Mouse (Mus musculus) hindlimb bud, embryonic 11.5 days (tissue): ENCODE measurements around the gene Dok4.
"Not testable (repeated sequence)": the region's sequence is repeated elsewhere in the genome, so short reads cannot be mapped to it uniquely, and the experiment has no call there.

ENCODE experiments used
- DNase-seq: peaks from one replicate; pipeline ENCODE4 v3.0.0-alpha.2; 2012; ENCODE audit warnings: low read depth, low spot score; ENCODE audit errors: extremely low spot score

The Dok4 gene

DNA sequence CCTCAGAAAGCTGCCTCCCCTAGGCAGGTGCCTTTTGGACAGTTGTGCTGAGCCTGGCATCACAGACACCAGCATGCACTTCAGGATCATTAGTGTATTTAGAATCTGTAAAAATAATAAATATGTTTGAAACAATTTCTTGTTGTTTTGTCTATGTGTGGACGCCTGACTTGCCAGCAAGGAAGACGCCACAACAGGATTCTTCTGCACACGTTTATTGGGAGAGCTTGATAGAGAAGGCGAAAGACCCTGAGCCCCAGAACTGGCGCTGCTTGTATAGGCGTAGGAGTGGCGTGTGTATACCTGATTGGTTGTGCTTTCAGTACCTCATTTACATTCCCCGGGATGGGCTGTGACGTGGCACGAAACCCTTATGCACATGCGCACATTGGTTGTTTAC lies 21.4 kb downstream of the Dok4 start:
- DNase-seq: not testable (repeated sequence)

DNA sequence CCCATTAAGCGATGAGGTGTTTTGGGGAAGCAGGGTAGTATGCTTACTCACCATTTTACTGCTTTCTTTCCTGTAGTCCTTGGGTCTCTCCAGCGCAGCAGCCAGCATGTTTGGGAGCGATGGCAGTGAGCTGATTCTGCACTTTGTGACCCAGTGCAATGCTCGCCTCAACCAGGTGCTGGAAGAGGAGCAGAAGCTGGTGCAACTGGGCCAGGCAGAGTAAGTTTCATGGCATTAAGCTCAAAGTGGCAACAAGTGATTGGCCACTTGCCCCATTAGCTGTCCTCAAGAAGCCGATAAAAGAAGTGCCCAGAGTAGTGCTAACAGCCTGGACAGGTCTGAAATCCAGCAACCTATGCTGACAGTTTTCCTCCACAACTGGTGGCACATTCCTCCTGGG lies 26.1 kb downstream of the Dok4 start:
- DNase-seq: no peak

- no peak for DNase-seq
Observed at GRCm38 (mm10) chr8:94841183-94841582, 34.9 kb downstream of the Dok4 start.

- no peak for DNase-seq
Observed at GRCm38 (mm10) chr8:94838600-94838999, 37.5 kb downstream of the Dok4 start.

- peak; percentile 88 for DNase-seq
Observed at GRCm38 (mm10) chr8:94837662-94838574, 38.2 kb downstream of the Dok4 start, which contains the start of the genes Coq9 and Ciapin1. Gene Coq9 (plus strand): TSS chr8:94838321. Gene Ciapin1 (minus strand): TSS chr8:94838358.

GRCm38 (mm10) chr8:94836456-94837240 lies 39.5 kb downstream of the Dok4 start:
- DNase-seq: no peak

DNA sequence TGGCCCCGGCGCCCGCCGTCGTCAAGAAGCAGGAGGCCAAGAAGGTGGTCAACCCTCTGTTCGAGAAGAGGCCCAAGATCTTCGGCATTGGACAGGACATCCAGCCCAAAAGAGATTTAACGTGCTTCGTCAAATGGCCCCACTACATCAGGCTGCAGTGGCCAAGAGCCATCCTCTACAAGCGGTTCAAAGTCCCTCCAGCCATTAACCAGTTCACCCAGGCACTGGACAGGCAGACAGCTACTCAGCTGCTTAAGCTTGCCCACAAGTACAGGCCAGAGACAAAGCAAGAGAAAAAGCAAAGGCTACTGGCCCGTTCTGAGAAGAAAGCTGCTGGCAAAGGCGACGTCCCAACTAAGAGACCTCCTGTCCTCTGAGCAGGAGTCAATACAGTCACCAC lies 40.4 kb downstream of the Dok4 start:
- DNase-seq: not testable (repeated sequence)

DNA sequence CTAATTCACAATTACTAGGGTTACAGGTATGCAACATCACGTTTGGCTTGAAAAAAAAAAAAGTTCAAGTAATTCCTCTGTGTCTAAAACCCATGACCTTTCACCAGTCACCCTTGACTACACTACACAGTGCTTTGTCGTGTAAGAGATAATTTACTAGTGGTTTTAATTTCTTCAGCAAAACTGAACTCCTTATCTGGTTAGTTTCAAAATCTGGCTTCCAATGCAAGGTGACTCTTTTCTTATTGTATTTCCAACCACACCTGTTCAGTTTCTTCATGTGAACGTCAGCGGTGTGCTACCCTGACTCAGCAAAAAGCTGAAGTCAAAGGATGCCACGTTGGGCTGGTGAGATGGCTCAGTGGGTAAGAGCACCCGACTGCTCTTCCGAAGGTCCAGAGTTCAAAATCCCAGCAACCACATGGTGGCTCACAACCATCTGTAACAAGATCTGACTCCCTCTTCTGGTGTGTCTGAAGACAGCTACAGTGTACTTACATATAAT lies 42.2 kb downstream of the Dok4 start:
- not testable (repeated sequence) for DNase-seq

GRCm38 (mm10) chr8:94828284-94828683 lies 47.8 kb downstream of the Dok4 start:
- DNase-seq: no peak

DNA sequence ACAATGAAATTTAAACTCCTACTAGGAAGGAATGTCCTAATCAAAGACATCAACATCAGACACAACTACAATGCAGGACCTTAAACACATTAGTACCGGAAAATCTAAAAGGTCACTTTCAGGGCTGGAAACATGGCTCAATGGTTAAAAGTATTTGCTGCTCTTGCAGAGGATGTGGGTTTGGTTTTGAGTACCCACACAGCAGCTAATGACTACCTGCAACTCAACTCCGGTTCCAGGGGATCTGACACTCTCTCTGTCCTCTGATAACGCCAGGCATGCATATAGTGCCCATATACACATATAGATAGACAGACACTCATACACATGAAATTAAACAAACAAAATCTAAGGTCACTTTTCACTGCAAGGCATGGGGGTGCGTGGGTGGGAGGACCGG lies 49.9 kb downstream of the Dok4 start:
- DNase-seq: no peak

DNA sequence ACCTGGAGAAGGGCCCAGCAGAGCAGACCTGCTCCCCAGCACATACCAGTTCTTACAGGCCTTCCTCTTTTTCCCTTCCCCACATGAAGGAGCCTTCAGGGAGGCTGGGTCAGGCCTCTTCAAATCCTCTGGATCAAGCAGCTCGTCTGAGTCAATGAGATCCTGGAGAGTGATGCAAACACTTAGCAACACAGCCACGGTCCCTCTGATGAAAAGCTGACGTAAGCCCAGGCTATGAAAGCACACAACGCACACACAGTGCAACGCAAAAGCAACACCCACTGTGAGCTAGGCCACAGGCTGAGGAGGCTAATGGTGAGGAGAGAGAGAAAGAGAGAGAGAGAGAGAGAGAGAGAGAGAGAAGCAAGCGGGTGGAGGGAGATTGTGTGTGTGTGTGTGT lies 51.0 kb downstream of the Dok4 start:
- no peak for DNase-seq

DNA sequence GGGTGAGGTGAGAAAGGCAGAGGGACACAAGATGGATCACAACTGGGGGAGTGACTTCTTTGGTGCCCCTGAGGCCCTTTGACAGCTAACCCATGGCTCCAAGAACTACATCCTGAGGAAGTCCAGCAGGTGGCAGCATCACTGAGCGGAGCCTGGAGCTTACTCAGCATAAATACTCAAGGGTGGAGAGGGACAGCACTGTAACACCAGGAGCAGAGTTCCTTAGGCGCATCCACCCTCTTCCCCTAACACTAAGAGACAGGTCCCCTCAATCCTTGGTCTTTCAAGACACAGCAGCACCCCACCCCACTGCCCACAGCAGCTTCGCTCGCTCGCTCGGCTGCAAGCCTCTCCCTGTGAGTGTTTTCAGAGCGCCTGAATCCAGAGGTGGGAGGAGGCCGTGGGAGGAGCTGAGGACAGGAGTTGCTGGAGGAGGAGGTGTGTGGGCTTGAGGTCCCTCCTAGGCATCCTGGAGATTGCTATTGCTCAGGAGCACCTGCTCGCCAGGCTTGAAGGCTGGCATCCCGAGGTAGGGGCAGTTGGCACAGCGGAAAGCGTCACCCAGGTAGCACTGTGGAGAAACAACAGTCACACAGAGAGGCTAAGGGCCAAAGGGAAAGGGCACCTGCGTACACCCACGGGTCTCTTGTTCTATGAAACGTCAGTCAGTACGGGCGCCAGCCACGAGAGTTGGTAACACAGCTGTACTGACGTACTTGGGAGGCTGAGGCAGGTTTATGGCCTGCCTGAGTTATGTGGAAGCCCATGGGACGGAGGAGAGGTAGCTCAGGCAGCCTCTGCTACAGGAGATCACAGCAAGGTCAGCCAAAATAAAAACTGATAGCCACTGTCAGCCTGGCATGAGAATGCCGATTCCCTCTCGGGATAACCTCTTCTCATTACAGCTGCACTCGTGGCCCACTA lies 53.2 kb downstream of the Dok4 start:
- DNase-seq: no peak

GRCm38 (mm10) chr8:94821381-94821780 lies 54.7 kb downstream of the Dok4 start:
- no peak for DNase-seq

DNA sequence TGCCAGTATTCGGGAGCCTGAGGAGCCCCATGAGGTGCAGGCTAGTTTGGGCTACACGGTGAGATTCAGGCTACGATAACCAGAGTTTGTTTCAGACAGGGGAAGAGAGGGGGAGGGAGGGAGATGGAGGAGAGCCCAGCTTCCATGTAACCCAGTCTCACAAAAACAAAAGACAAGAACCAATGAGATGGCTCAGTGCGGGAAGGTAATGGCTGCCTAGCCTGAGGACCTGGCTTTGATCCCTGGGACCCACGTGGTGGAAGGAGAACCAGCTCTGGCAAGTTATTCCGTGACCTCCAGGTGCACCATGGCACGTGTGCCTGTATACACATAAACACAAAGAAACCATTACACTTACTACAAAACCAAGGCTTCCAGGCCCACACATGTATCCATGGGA lies 55.6 kb downstream of the Dok4 start:
- no peak for DNase-seq

DNA sequence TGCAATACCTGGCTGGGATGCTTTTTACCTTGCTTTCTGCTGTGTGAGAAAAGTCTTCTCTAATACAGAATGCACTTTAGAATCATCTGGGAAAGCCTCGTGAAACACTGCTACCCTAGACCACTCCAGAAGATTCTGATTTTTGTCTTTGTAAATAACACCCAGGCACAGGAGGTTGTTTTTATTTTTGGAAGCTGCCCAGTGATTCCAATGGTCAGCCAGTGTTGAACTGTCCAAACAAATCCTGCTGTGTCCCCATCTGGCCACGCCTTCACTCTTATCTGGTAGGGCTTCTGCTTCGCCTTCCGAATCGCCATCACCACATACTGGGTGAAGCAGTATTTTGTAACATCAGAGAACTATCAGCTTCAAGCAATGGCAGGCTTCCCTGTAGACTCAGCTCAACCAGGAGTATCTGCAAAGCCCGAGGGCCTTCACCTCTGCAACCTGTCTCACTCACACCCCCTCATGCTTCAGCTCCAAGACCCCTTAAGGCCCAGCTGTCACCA lies 56.4 kb downstream of the Dok4 start:
- no peak for DNase-seq

GRCm38 (mm10) chr8:94817933-94818332 lies 58.2 kb downstream of the Dok4 start:
- DNase-seq: no peak

GRCm38 (mm10) chr8:94814556-94814955 lies 61.6 kb downstream of the Dok4 start:
- DNase-seq: no peak
